Mouse (Mus musculus): ENCODE results near the gene Slc13a3.

- TF ChIP-seq POLR2A (IDR thresholded peaks at IDR 0.05; ENCODE audit: borderline replicate concordance, extremely low read depth, insufficient read depth, insufficient read length, poor library complexity, severe bottlenecking) (no peak), CTCF (IDR thresholded peaks at IDR 0.05; ENCODE audit: borderline replicate concordance, extremely low read depth, insufficient read depth, insufficient read length) (no peak)
These were observed 53.3 kb downstream of the Slc13a3 start for GRCm38 (mm10) chr2:165419670-165420111.
